Mouse (Mus musculus) macrophage (primary cell): Measurements from ENCODE around the gene Gpx2. TPM values are rescaled to one million over a fixed set of nuclear protein-coding genes. Genes with fewer than 3 reads are reported as not detected.
"Not testable (repeated sequence)": the region's sequence is repeated elsewhere in the genome, so short reads cannot be mapped to it uniquely, and the experiment has no call there.

ENCODE experiments used
- H3K27ac ChIP-seq: fragments of 350-480 bp; formaldehyde crosslinking; 2 replicates; pipeline ENCODE4 v1.9.0; 2021
- H3K36me3 ChIP-seq: fragments of 350-480 bp; formaldehyde crosslinking; 2 replicates; pipeline ENCODE4 v1.9.0; 2021; ENCODE audit errors: inconsistent target
- H3K4me3 ChIP-seq: fragments of 350-480 bp; formaldehyde crosslinking; 2 replicates; pipeline ENCODE4 v1.9.0; 2021; ENCODE audit errors: inconsistent target
- H3K79me2 ChIP-seq: fragments of 350-480 bp; formaldehyde crosslinking; 2 replicates; pipeline ENCODE4 v1.9.0; 2021; ENCODE audit errors: inconsistent target
- WGBS: methylation state at CpG from one replicate; pipeline ENCODE4 v1.1.7; 2026; ENCODE audit warnings: inconsistent platforms; ENCODE audit not compliant: missing documents; 5-methylcytosine and 5-hydroxymethylcytosine counted together
- polyA plus RNA-seq: library from polyadenylated mRNA; stranded (reverse); fragments of 250-400 nt; gene quantifications from 3 replicates; pipeline ENCODE4 v1.2.4, GENCODE M21; 2018; ENCODE audit warnings: inconsistent platforms

Gene Gpx2
- polyA plus RNA-seq, 1 experiment from 2014 or later, result not detected

GRCm38 (mm10) chr12:76817176-76817575, 21.8 kb upstream of the Gpx2 start:
- Histone ChIP-seq H3K79me2 (no peaks in the 10 kb centered on the region), H3K4me3 (no peak overlapping the region), H3K36me3 (no peaks in the 10 kb centered on the region), H3K27ac (no peak overlapping the region)
- WGBS, result 91% methylated on average over 4 of the region's 4 CpGs

- no peak overlapping the region for H3K4me3 ChIP-seq
- H3K79me2 ChIP-seq, result no peaks in the 10 kb centered on the region
- H3K36me3 ChIP-seq, result no peaks in the 10 kb centered on the region
- no peak overlapping the region for H3K27ac ChIP-seq
- WGBS, result 47% methylated on average over 3 of the region's 4 CpGs
Measured at GRCm38 (mm10) chr12:76816720-76817119, 21.4 kb upstream of the Gpx2 start.

- Histone ChIP-seq H3K79me2 (no peaks in the 10 kb centered on the region), H3K4me3 (no peak overlapping the region), H3K36me3 (no peaks in the 10 kb centered on the region), H3K27ac (no peak overlapping the region)
- 90% methylated on average over 1 of the region's 2 CpGs for WGBS
Measured at GRCm38 (mm10) chr12:76814120-76814519, 18.8 kb upstream of the Gpx2 start.

GRCm38 (mm10) chr12:76813543-76813942, 18.2 kb upstream of the Gpx2 start:
- Histone ChIP-seq H3K4me3 (no peak overlapping the region), H3K36me3 (no peaks in the 10 kb centered on the region), H3K79me2 (no peaks in the 10 kb centered on the region), H3K27ac (no peak overlapping the region)
- 32% methylated on average over 10 of the region's 10 CpGs for WGBS

- Histone ChIP-seq H3K27ac (no peak overlapping the region), H3K36me3 (no peaks in the 10 kb centered on the region), H3K4me3 (no peak overlapping the region), H3K79me2 (no peaks in the 10 kb centered on the region)
- WGBS, result 92% methylated on average over 4 of the region's 4 CpGs
Measured at GRCm38 (mm10) chr12:76811006-76811405, 15.7 kb upstream of the Gpx2 start.

GRCm38 (mm10) chr12:76810491-76810890, 15.1 kb upstream of the Gpx2 start:
- no peaks in the 10 kb centered on the region for H3K36me3 ChIP-seq
- H3K4me3 ChIP-seq, result no peak overlapping the region
- no peak overlapping the region for H3K27ac ChIP-seq
- 95% methylated on average over 5 of the region's 5 CpGs for WGBS
- H3K79me2 ChIP-seq, result no peaks in the 10 kb centered on the region

GRCm38 (mm10) chr12:76807796-76808195, 12.4 kb upstream of the Gpx2 start:
- 82% methylated on average over 10 of the region's 10 CpGs for WGBS

GRCm38 (mm10) chr12:76805056-76805811, 9.9 kb upstream of the Gpx2 start:
- Histone ChIP-seq H3K27ac (no peak overlapping the region), H3K79me2 (no peaks in the 10 kb centered on the region), H3K4me3 (no peak overlapping the region), H3K36me3 (no peaks in the 10 kb centered on the region)
- 97% methylated on average over 10 of the region's 10 CpGs for WGBS

More at GRCm38 (mm10) chr12:76807796-76808195, 12.4 kb upstream of the Gpx2 start:
- Histone ChIP-seq H3K36me3 (no peaks in the 10 kb centered on the region), H3K79me2 (no peaks in the 10 kb centered on the region), H3K27ac (no peak overlapping the region), H3K4me3 (no peak overlapping the region)

GRCm38 (mm10) chr12:76803700-76804252, 8.4 kb upstream of the Gpx2 start:
- 53% methylated on average over 7 of the region's 7 CpGs for WGBS
- no peaks in the 10 kb centered on the region for H3K36me3 ChIP-seq

GRCm38 (mm10) chr12:76803028-76803427, 7.7 kb upstream of the Gpx2 start:
- H3K79me2 ChIP-seq, result no peaks in the 10 kb centered on the region
- no peak overlapping the region for H3K27ac ChIP-seq
- 96% methylated on average over 10 of the region's 10 CpGs for WGBS
- no peak overlapping the region for H3K4me3 ChIP-seq
- no peaks in the 10 kb centered on the region for H3K36me3 ChIP-seq

More at GRCm38 (mm10) chr12:76803700-76804252, 8.4 kb upstream of the Gpx2 start:
- no peak overlapping the region for H3K27ac ChIP-seq
- H3K4me3 ChIP-seq, result no peak overlapping the region
- no peaks in the 10 kb centered on the region for H3K79me2 ChIP-seq

- no peaks in the 10 kb centered on the region for H3K79me2 ChIP-seq
- no peaks in the 10 kb centered on the region for H3K36me3 ChIP-seq
- WGBS, result 90% methylated on average over 5 of the region's 5 CpGs
- no peak overlapping the region for H3K27ac ChIP-seq
- no peak overlapping the region for H3K4me3 ChIP-seq
Measured at GRCm38 (mm10) chr12:76798008-76798720, 2.8 kb upstream of the Gpx2 start.

GRCm38 (mm10) chr12:76796938-76797539, 1.7 kb upstream of the Gpx2 start:
- Histone ChIP-seq H3K36me3 (no peaks in the 10 kb centered on the region), H3K27ac (no peak overlapping the region), H3K4me3 (no peak overlapping the region), H3K79me2 (no peaks in the 10 kb centered on the region)
- WGBS, result 83% methylated on average over 7 of the region's 7 CpGs

- whole genome bisulfite sequencing, result 64% methylated on average over 5 of the region's 14 CpGs
- H3K27ac ChIP-seq, H3K4me3 ChIP-seq, H3K79me2 ChIP-seq, H3K36me3 ChIP-seq: not testable (repeated sequence)
Measured at GRCm38 (mm10) chr12:76792540-76792939, 2.8 kb downstream of the Gpx2 start.

GRCm38 (mm10) chr12:76790446-76791084, 4.8 kb downstream of the Gpx2 start:
- Histone ChIP-seq H3K27ac (no peak overlapping the region), H3K36me3 (no peaks in the 10 kb centered on the region), H3K79me2 (no peaks in the 10 kb centered on the region), H3K4me3 (no peak overlapping the region)
- 74% methylated on average over 7 of the region's 8 CpGs for WGBS
